Mouse (Mus musculus) stomach, embryonic 16.5 days (tissue): Measurements from ENCODE around the gene Chd3. TPM values are rescaled to one million over a fixed set of nuclear protein-coding genes. Genes with fewer than 3 reads are reported as not detected.

Experiments
- ATAC-seq: fragments of 200-750 bp; cut with Nextera tagmentation; 2 replicates; pipeline ENCODE4 v1.8.0; 2017; ENCODE audit warnings: moderate number of reproducible peaks, moderate TSS enrichment; ENCODE audit not compliant: insufficient read depth, low FRiP score
- H3K27ac ChIP-seq: fragments of 300-500 bp; sonication (generic); 2 replicates; pipeline ENCODE4 v1.5.1; 2014; ENCODE audit warnings: low read length
- H3K27me3 ChIP-seq: fragments of 300-500 bp; sonication (generic); 2 replicates; pipeline ENCODE4 v1.6.1; 2014; ENCODE audit warnings: low read length, control low read depth, mixed read lengths; ENCODE audit not compliant: control insufficient read depth, insufficient read depth
- H3K36me3 ChIP-seq: fragments of 300-500 bp; sonication (generic); 2 replicates; pipeline ENCODE4 v1.6.1; 2014; ENCODE audit warnings: low read length; ENCODE audit not compliant: control insufficient read depth, insufficient read depth
- H3K4me1 ChIP-seq: fragments of 300-500 bp; sonication (generic); 2 replicates; pipeline ENCODE4 v1.6.1; 2014; ENCODE audit warnings: low read length, control low read depth, mixed read lengths; ENCODE audit not compliant: control insufficient read depth, insufficient read depth
- H3K4me2 ChIP-seq: fragments of 300-500 bp; sonication (generic); 2 replicates; pipeline ENCODE4 v1.6.1; 2014; ENCODE audit warnings: low read depth, low read length, mixed read lengths
- H3K4me3 ChIP-seq: fragments of 300-500 bp; sonication (generic); replicated peaks from 2 replicates; pipeline ENCODE4 v1.5.1; 2014; ENCODE audit warnings: mild to moderate bottlenecking, low read length
- H3K9ac ChIP-seq: fragments of 300-500 bp; sonication (generic); 2 replicates; pipeline ENCODE4 v1.6.1; 2014; ENCODE audit warnings: low read length
- H3K9me3 ChIP-seq: fragments of 300-500 bp; sonication (generic); replicated peaks from 2 replicates; pipeline ENCODE4 v1.6.1; 2016; ENCODE audit warnings: low read length, control low read depth; ENCODE audit not compliant: control insufficient read depth
- whole genome bisulfite sequencing: fragments of 180-500 bp; shearing (Covaris S2); extraction: QIAGEN DNeasy Blood & Tissue Kit; methylation state at CpG from one replicate; pipeline ENCODE4 v1.1.7; 2014; 5-methylcytosine and 5-hydroxymethylcytosine counted together
- polyA plus RNA-seq: library from polyadenylated mRNA; unstranded; fragments of >200 nt; fragmentation: Nextera tagmentation; extraction: Ambion mirVana; gene quantifications from 2 replicates; pipeline ENCODE4 v1.2.1, GENCODE M21; 2015

Chd3 gene
- polyA plus RNA-seq, 1 experiment from 2014 or later = 55.4 TPM

GRCm38 (mm10) chr11:69364376-69364775, 4.8 kb downstream of the Chd3 start:
- Histone ChIP-seq H3K9me3 (no peaks in the 10 kb centered on the region), H3K4me3 (peak overlapping the region; percentile 85; the same call in 1 of the 2 replicates), H3K36me3 (peaks cover 29% of the 10 kb centered on the region; the same call in 1 of the 2 replicates), H3K4me1 (peaks cover 28% of the 10 kb centered on the region), H3K27ac (peak overlapping the region; percentile 100), H3K27me3 (no peaks in the 10 kb centered on the region), H3K4me2 (peak overlapping the region; percentile 95), H3K9ac (peak overlapping the region; percentile 33; the same call in 1 of the 2 replicates)
- ATAC-seq = no peak
- WGBS = 35% methylated on average over 8 of the region's 8 CpGs

GRCm38 (mm10) chr11:69362479-69362878, 6.7 kb downstream of the Chd3 start:
- Histone ChIP-seq H3K4me2 (no peak overlapping the region), H3K9ac (no peak overlapping the region), H3K36me3 (peaks cover 32% of the 10 kb centered on the region), H3K27me3 (no peaks in the 10 kb centered on the region), H3K4me3 (no peak overlapping the region), H3K27ac (no peak overlapping the region), H3K9me3 (no peaks in the 10 kb centered on the region), H3K4me1 (peaks cover 28% of the 10 kb centered on the region)
- 72% methylated on average over 2 of the region's 2 CpGs for WGBS
- ATAC-seq = no peak

GRCm38 (mm10) chr11:69362021-69362420, 7.2 kb downstream of the Chd3 start:
- Histone ChIP-seq H3K9me3 (no peaks in the 10 kb centered on the region), H3K4me3 (no peak overlapping the region), H3K36me3 (peaks cover 36% of the 10 kb centered on the region), H3K4me1 (peaks cover 28% of the 10 kb centered on the region), H3K9ac (no peak overlapping the region), H3K4me2 (no peak overlapping the region), H3K27ac (no peak overlapping the region), H3K27me3 (no peaks in the 10 kb centered on the region)
- 54% methylated on average over 7 of the region's 7 CpGs for WGBS
- no peak for ATAC-seq

- H3K27me3 ChIP-seq = no peaks in the 10 kb centered on the region
- ATAC-seq = no peak
- no peak overlapping the region for H3K27ac ChIP-seq
- 84% methylated on average over 12 of the region's 12 CpGs for WGBS
- no peak overlapping the region for H3K4me2 ChIP-seq
- H3K9ac ChIP-seq = no peak overlapping the region
- H3K4me3 ChIP-seq = no peak overlapping the region
- H3K4me1 ChIP-seq = no peaks in the 10 kb centered on the region
- H3K36me3 ChIP-seq = peaks cover 49% of the 10 kb centered on the region
- H3K9me3 ChIP-seq = no peaks in the 10 kb centered on the region
Measured at GRCm38 (mm10) chr11:69357690-69358089, 11.5 kb downstream of the Chd3 start.

- no peak for ATAC-seq
- Histone ChIP-seq H3K4me2 (no peak overlapping the region), H3K9ac (no peak overlapping the region), H3K27ac (no peak overlapping the region), H3K27me3 (no peaks in the 10 kb centered on the region), H3K9me3 (no peaks in the 10 kb centered on the region), H3K4me3 (no peak overlapping the region), H3K4me1 (no peaks in the 10 kb centered on the region), H3K36me3 (peaks cover 43% of the 10 kb centered on the region)
- 91% methylated on average over 5 of the region's 5 CpGs for WGBS
Measured at GRCm38 (mm10) chr11:69356544-69356943, 12.7 kb downstream of the Chd3 start.

GRCm38 (mm10) chr11:69346441-69346840, 22.8 kb downstream of the Chd3 start:
- no peaks in the 10 kb centered on the region for H3K27me3 ChIP-seq
- H3K36me3 ChIP-seq = peaks cover 4% of the 10 kb centered on the region
- H3K4me1 ChIP-seq = no peaks in the 10 kb centered on the region; the same call in 1 of the 2 replicates
- no peak overlapping the region for H3K4me3 ChIP-seq
- H3K4me2 ChIP-seq = no peak overlapping the region
- WGBS = 87% methylated on average over 26 of the region's 26 CpGs
- ATAC-seq = 0 out of 2 replicates have a peak, but pooled peaks have one; percentile 19
- H3K9ac ChIP-seq = no peak overlapping the region
- no peaks in the 10 kb centered on the region for H3K9me3 ChIP-seq
- H3K27ac ChIP-seq = no peak overlapping the region

- Histone ChIP-seq H3K36me3 (no peaks in the 10 kb centered on the region; the same call in 1 of the 2 replicates), H3K4me2 (peak within 1 kb of the TSS; percentile 97), H3K4me1 (peaks cover 10% of the 10 kb centered on the region), H3K4me3 (peak within 1 kb of the TSS; percentile 65), H3K27ac (peak within 1 kb of the TSS; percentile 63; the same call in 1 of the 2 replicates), H3K9ac (peak within 1 kb of the TSS; percentile 79), H3K9me3 (no peaks in the 10 kb centered on the region), H3K27me3 (no peaks in the 10 kb centered on the region)
- peak; percentile 89 for ATAC-seq
- WGBS = under 1% methylated on average over 99 of the region's 99 CpGs
Measured at GRCm38 (mm10) chr11:69340161-69341131, 28.8 kb downstream of the Chd3 start, which contains the start of gene Rnf227. Gene Rnf227, plus strand, starts transcription at chr11:69340461.

GRCm38 (mm10) chr11:69334796-69335195, 34.4 kb downstream of the Chd3 start:
- Histone ChIP-seq H3K9ac (no peak overlapping the region), H3K9me3 (no peaks in the 10 kb centered on the region), H3K4me2 (no peak overlapping the region), H3K27me3 (no peaks in the 10 kb centered on the region), H3K36me3 (no peaks in the 10 kb centered on the region), H3K4me3 (no peak overlapping the region), H3K27ac (no peak overlapping the region), H3K4me1 (peaks cover 17% of the 10 kb centered on the region)
- ATAC-seq = no peak
- WGBS = 37% methylated on average over 4 of the region's 4 CpGs

GRCm38 (mm10) chr11:69333922-69334321, 35.3 kb downstream of the Chd3 start:
- Histone ChIP-seq H3K4me3 (no peak overlapping the region), H3K27me3 (no peaks in the 10 kb centered on the region), H3K27ac (no peak overlapping the region), H3K36me3 (no peaks in the 10 kb centered on the region), H3K4me2 (no peak overlapping the region), H3K9me3 (no peaks in the 10 kb centered on the region), H3K4me1 (peaks cover 17% of the 10 kb centered on the region), H3K9ac (no peak overlapping the region)
- WGBS = 73% methylated on average over 3 of the region's 3 CpGs
- no peak for ATAC-seq
